Mouse (Mus musculus): Measurements from ENCODE around the gene Ikzf4.
"Not testable (repeated sequence)": the region's sequence is repeated elsewhere in the genome, so short reads cannot be mapped to it uniquely, and the experiment has no call there.

Gene Ikzf4

GRCm38 (mm10) chr10:128640891-128641290 is 4.9 kb downstream of the Ikzf4 start:
- no peak for DNase-seq (ENCODE audit: low read depth, low spot score)

- no peak for DNase-seq (ENCODE audit: low read depth, low spot score)
Observed at GRCm38 (mm10) chr10:128639999-128640398, 5.8 kb downstream of the Ikzf4 start.

- DNase-seq (ENCODE audit: low read depth, low spot score) = no peak
Observed at GRCm38 (mm10) chr10:128637011-128637410, 8.8 kb downstream of the Ikzf4 start.

GRCm38 (mm10) chr10:128636561-128636960 is 9.2 kb downstream of the Ikzf4 start:
- no peak for DNase-seq (ENCODE audit: low read depth, low spot score)

GRCm38 (mm10) chr10:128635697-128636096 is 10.1 kb downstream of the Ikzf4 start:
- DNase-seq (ENCODE audit: low read depth, low spot score) = no peak

- no peak for DNase-seq (ENCODE audit: low read depth, low spot score)
Observed at GRCm38 (mm10) chr10:128631571-128631970, 14.2 kb downstream of the Ikzf4 start.

GRCm38 (mm10) chr10:128630306-128630705 is 15.5 kb downstream of the Ikzf4 start:
- DNase-seq (ENCODE audit: low read depth, low spot score) = not testable (repeated sequence)

- no peak for DNase-seq (ENCODE audit: low read depth, low spot score)
Observed at GRCm38 (mm10) chr10:128629746-128630145, 16.0 kb downstream of the Ikzf4 start.

- DNase-seq (ENCODE audit: low read depth, low spot score) = no peak
Observed at GRCm38 (mm10) chr10:128627398-128628317, 18.1 kb downstream of the Ikzf4 start.

GRCm38 (mm10) chr10:128626311-128627310 is 19.2 kb downstream of the Ikzf4 start, which contains the start of gene Rps26:
Rps26 (minus strand) TSS chr10:128626747.
- DNase-seq (ENCODE audit: low read depth, low spot score) = peak; percentile 99

- no peak for DNase-seq (ENCODE audit: low read depth, low spot score)
Observed at GRCm38 (mm10) chr10:128625287-128625894, 20.4 kb downstream of the Ikzf4 start.

GRCm38 (mm10) chr10:128623106-128623613 is 22.6 kb downstream of the Ikzf4 start:
- not testable (repeated sequence) for DNase-seq (ENCODE audit: low read depth, low spot score)

GRCm38 (mm10) chr10:128622702-128623101 is 23.1 kb downstream of the Ikzf4 start:
- DNase-seq (ENCODE audit: low read depth, low spot score) = no peak

- no peak for DNase-seq (ENCODE audit: low read depth, low spot score)
Observed at GRCm38 (mm10) chr10:128621986-128622520, 23.7 kb downstream of the Ikzf4 start.

- DNase-seq (ENCODE audit: low read depth, low spot score) = no peak
Observed at GRCm38 (mm10) chr10:128620241-128620640, 25.6 kb downstream of the Ikzf4 start.

GRCm38 (mm10) chr10:128619148-128619547 is 26.6 kb downstream of the Ikzf4 start:
- DNase-seq (ENCODE audit: low read depth, low spot score) = not testable (repeated sequence)

GRCm38 (mm10) chr10:128618570-128618969 is 27.2 kb downstream of the Ikzf4 start:
- DNase-seq (ENCODE audit: low read depth, low spot score) = no peak

- not testable (repeated sequence) for DNase-seq (ENCODE audit: low read depth, low spot score)
Observed at GRCm38 (mm10) chr10:128615798-128616448, 29.9 kb downstream of the Ikzf4 start.

- no peak for DNase-seq (ENCODE audit: low read depth, low spot score)
Observed at GRCm38 (mm10) chr10:128614934-128615333, 30.9 kb downstream of the Ikzf4 start.

GRCm38 (mm10) chr10:128613820-128614219 is 32.0 kb downstream of the Ikzf4 start:
- not testable (repeated sequence) for DNase-seq (ENCODE audit: low read depth, low spot score)

- no peak for DNase-seq (ENCODE audit: low read depth, low spot score)
Observed at GRCm38 (mm10) chr10:128613154-128613440, 32.7 kb downstream of the Ikzf4 start.
